Mouse (Mus musculus) left cerebral cortex, postnatal 36 days (tissue): ENCODE measurements around the gene Aamp. TPM values are rescaled to one million over a fixed set of nuclear protein-coding genes. Genes with fewer than 3 reads are reported as not detected.

ENCODE experiments used
- DNase-seq, 2 experiments: peaks; one replicate each; pipeline ENCODE4 v3.0.0; 2021 to 2022; ENCODE audit warnings: low spot score in 2 of 2, mixed read lengths in 1 of 2
- intact Hi-C: fragments of 180-260 bp; cut with DNase I; formaldehyde crosslinking; loops from one replicate; pipeline ENCODE4 v1.15.1; 2025
- total RNA-seq, 2 experiments: library from RNA; stranded (reverse); gene quantifications; 2 replicates each; pipeline ENCODE4 v1.2.3; 2021

Aamp gene
- total RNA-seq, 2 experiments from 2014 or later: 139 to 143 TPM

DNA sequence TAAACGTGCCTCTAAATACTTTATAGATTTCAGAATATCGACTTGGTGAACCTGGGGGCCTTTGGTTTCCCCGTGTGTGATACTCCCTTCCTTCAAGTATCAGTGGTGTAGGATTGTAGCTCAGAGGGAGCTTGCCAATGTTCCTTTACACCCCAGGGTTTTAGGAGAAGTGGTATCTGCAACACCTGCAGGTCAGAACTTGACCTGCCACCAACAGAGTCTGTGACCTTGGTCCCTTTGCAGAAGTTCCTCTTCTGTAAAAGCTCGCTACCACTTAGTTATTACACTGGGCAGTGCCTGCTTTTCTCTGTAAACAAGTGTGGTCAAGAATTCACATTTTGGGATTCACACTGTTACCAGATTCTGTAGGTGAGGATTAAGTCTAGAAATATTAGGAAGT is 34.4 kb downstream of the Aamp start:
- no peak for DNase-seq
- intact Hi-C loops: no loop called here

- intact Hi-C loops: no loop called here
- no peak for DNase-seq
Observed at GRCm38 (mm10) chr1:74249331-74249980, 35.1 kb downstream of the Aamp start.

GRCm38 (mm10) chr1:74248799-74249198 is 35.7 kb downstream of the Aamp start:
- DNase-seq: no peak
- intact Hi-C loops: no loop called here

DNA sequence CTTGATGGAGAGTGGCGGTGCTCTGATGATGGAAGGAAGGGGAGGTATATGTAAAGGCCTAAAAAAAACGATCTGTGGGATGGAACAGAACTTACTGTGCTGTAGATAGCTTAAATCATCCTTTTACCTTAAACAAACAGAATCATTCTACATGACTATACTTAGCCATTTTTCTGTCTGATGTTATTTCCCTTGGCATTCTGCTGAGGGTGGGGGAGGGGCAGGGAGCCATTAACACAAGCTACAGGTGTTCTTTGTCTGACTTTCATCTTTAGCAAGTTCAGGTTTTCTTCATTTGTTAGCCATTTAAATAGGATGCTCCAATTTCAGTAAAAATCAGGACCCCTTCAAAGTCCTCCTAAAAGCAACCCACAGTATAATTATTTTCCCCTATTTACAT is 39.0 kb downstream of the Aamp start:
- intact Hi-C loops: no loop called here
- no peak for DNase-seq

- no peak for DNase-seq
- intact Hi-C loops: loop anchor here (5.0 kb wide), 1 partner anchor 34 kb away; no protein-coding TSS in a partner anchor
Observed at GRCm38 (mm10) chr1:74240832-74241231, 43.7 kb downstream of the Aamp start.

DNA sequence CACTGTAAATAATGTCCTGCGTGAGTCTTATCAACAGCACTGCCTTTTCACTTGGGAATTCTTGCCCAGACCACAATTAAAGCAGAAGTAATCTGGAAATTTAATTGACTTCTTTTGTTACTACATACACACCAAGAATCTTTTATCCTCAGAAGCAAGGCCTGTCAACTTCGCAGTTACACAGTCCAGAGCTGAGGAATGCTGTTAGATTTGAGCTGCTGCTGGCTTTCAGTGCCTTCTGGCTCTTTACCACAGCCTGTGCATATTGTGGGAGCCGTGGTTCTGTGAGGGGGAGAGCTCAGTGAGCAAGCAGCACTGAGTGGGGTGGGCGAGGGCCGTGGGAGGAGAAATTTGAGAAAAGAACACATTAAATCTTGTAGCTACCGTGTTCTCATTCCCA is 44.2 kb downstream of the Aamp start:
- intact Hi-C loops: loop anchor here (5.0 kb wide), 1 partner anchor 33 kb away; no protein-coding TSS in a partner anchor
- DNase-seq: peak; percentile 83 to 85

DNA sequence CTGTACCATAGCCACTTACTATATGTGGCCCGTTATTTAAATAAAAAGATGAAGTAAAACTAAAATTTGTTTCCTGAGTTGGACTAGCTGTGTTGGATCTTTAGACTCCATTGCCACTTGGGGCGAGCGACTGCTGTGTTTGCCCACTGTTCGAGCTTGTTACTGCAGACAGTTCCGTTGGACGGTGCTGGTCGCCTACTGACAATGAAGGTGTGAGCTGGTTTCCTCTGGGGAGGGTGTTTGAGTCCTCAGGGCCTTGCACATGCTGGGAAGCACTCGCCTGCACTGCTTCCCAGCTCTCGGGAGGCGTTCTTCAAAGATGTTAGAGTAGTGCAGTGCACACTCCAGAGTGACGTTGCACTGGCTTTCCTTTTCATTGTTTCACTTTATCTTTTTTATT is 44.9 kb downstream of the Aamp start:
- intact Hi-C loops: loop anchor here (5.0 kb wide), 1 partner anchor 32 kb away; no protein-coding TSS in a partner anchor
- peak; percentile 47 to 51 for DNase-seq

DNA sequence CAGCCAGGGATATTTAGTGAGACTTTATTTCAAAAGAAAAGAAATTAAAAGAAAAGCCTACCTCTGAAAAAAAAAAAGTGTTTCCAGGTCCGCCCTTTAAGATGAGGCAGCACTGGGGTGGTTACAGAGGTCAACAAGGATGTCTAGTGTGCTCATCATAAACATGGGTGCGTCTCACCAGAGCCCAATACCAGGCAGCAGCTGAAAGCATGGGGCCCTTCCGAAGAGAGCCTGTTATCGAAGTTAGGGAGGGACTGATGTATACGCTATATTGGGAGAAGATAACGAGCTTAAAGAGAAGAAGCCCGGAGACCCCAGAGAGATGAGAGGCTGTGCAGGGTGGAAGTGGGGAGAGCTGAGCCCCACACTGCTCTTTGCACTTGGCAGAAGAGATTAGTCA is 45.4 kb downstream of the Aamp start:
- intact Hi-C loops: no loop called here
- no peak for DNase-seq

- intact Hi-C loops: no loop called here
- DNase-seq: no peak
Observed at GRCm38 (mm10) chr1:74238136-74238535, 46.4 kb downstream of the Aamp start.

DNA sequence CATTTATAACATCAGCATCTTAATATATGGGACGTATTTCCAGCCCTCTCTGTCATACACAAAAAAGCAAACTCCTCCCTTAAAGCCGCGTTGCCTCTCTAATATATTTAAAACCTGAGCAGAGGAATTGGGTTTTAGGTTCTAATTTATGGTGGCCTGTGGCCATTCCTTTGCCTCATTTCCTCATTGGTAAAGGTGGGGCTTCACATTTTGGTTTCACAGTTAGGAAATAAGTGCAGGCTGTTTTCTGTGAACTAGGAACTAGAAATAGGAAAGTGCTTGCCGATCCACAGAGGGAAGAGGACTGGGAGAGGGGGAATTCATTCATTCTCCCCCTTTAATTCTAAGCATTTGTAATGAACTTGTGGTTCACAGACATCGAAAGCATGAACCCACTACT is 46.9 kb downstream of the Aamp start:
- intact Hi-C loops: loop anchor here (2.0 kb wide), 1 partner anchor 47 kb away; the partner anchor contains the start of genes Aamp and Pnkd
- DNase-seq: no peak

GRCm38 (mm10) chr1:74236590-74237317 is 47.8 kb downstream of the Aamp start:
- peak; percentile 31 to 48 for DNase-seq
- intact Hi-C loops: loop anchor here (2.0 kb wide), 1 partner anchor 48 kb away; the partner anchor contains the start of genes Aamp and Pnkd

DNA sequence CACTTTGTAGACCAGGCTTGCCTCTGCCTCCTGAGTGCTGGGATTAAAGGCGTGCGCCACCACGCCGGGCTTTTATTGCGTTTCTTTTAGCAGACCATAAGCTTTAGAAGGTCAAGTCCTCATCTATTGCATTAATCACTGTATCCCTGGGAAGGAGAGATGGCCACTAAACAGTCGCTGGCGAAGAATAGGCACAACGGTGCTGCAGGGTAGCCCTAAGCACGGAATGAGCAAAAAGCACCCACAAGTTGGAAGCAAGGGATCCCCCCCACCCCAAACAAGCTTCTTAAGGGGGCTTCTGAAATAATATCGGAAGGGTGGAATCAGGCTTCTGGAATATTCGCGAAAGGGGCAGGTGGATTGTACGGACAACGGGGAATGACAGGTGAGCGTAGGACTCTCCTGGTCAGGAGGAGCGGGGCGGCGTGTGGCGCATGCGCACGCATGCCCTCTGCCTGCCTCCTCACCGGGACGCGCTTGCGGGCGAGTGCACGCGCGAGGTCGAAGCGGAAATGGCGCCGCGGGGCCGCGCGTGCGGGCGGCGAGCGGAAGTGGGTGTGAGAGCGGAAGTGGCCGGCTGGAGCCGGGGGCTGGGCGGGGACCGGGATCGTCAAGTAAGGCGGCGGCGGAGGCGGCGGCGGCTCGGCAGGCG is 48.5 kb downstream of the Aamp start, which contains the start of gene Arpc2:
Arpc2 (plus strand) TSS at position 147 of the 652 bp plus-strand sequence.
- DNase-seq: peak; percentile 97 to 99
- intact Hi-C loops: loop anchor here (2.0 kb wide), 1 partner anchor 49 kb away; the partner anchor contains the start of genes Aamp and Pnkd

GRCm38 (mm10) chr1:74230992-74231391 is 53.5 kb downstream of the Aamp start:
- intact Hi-C loops: no loop called here
- no peak for DNase-seq

GRCm38 (mm10) chr1:74229942-74230341 is 54.6 kb downstream of the Aamp start:
- intact Hi-C loops: no loop called here
- no peak for DNase-seq

Other genes starting within 250 kb of the Aamp start
- gene Tns1, start 160.3 kb downstream of the Aamp start, total RNA-seq: 10 to 100 TPM; 36.1 to 50.9 TPM
- gene Rufy4, start 159.2 kb downstream of the Aamp start, total RNA-seq: not detected
- under 1 TPM in 1 of 2 experiments, not detected in 1; 0.10 TPM for gene Cxcr2, start 130.7 kb downstream of the Aamp start, total RNA-seq
- gene Cxcr1, start 90.1 kb downstream of the Aamp start, total RNA-seq: not detected
- 100 to 1,000 TPM; 259 to 262 TPM for gene Arpc2, start 48.7 kb downstream of the Aamp start, total RNA-seq
- gene Gpbar1, start 6.2 kb downstream of the Aamp start, total RNA-seq: not detected
- gene Pnkd, start 192 bp upstream of the Aamp start, total RNA-seq: 100 to 1,000 TPM; 151 to 166 TPM
- 10 to 100 TPM; 21.5 to 26.4 TPM for gene Tmbim1, start 20.9 kb upstream of the Aamp start, total RNA-seq
- 1 to 10 TPM; 1.3 TPM for gene Catip, start 77.4 kb upstream of the Aamp start, total RNA-seq
- gene Slc11a1, start 90.5 kb upstream of the Aamp start, total RNA-seq: 1 to 10 TPM; 2.6 to 5.1 TPM
- gene Ctdsp1, start 106.8 kb upstream of the Aamp start, total RNA-seq: 10 to 100 TPM; 23.0 to 25.2 TPM
- 1 to 10 TPM in 1 of 2 experiments, under 1 TPM in 1; 0.39 to 1.1 TPM for gene Vil1, start 124.6 kb upstream of the Aamp start, total RNA-seq
- gene Cnot9, start 221.3 kb upstream of the Aamp start, total RNA-seq: 10 to 100 TPM; 24.9 to 28.0 TPM